Mouse (Mus musculus): ENCODE results near the gene Esrra. TPM values are rescaled to one million over a fixed set of nuclear protein-coding genes. Genes with fewer than 3 reads are reported as not detected.

Esrra gene
- total and polyA plus RNA-seq, 2 experiments from 2014 or later: 7.2 to 31.6 TPM

- ATAC-seq (ENCODE audit: low FRiP score) (no peak), DNase-seq (ENCODE audit: low spot score) (no peak)
- 88% methylated on average over 7 of the region's 7 CpGs for WGBS
- Histone ChIP-seq H3K4me2 (ENCODE audit: low read depth, low read length, poor library complexity, severe bottlenecking) (peak overlapping the region; percentile 76), H3K9me3 (ENCODE audit: low read length) (no peaks in the 10 kb centered on the region), H3K4me1 (ENCODE audit: insufficient read depth, low read length) (peaks cover 9% of the 10 kb centered on the region), H3K4me3 (ENCODE audit: low read depth, low read length) (peak overlapping the region; percentile 58), H3K9ac (replicated peaks; ENCODE audit: low read length, poor library complexity, severe bottlenecking) (no peak overlapping the region; the same call in 1 of the 2 replicates), H3K36me3 (ENCODE audit: insufficient read depth, low read length) (peaks cover 47% of the 10 kb centered on the region), H3K27me3 (ENCODE audit: insufficient read depth, low read length) (no peaks in the 10 kb centered on the region), H3K27ac (ENCODE audit: low read depth, low read length) (no peak overlapping the region)
- TF ChIP-seq CTCF (IDR thresholded peaks at IDR 0.05): no peak
These were observed 13.6 kb downstream of the Esrra start for GRCm38 (mm10) chr19:6907811-6908540.

GRCm38 (mm10) chr19:6907094-6907493 is 14.5 kb downstream of the Esrra start:
- H3K36me3 ChIP-seq (ENCODE audit: insufficient read depth, low read length): peaks cover 38% of the 10 kb centered on the region
- no peak overlapping the region for H3K4me2 ChIP-seq (ENCODE audit: low read depth, low read length, poor library complexity, severe bottlenecking)
- H3K4me1 ChIP-seq (ENCODE audit: insufficient read depth, low read length): peaks cover 9% of the 10 kb centered on the region
- no peaks in the 10 kb centered on the region for H3K9me3 ChIP-seq (ENCODE audit: low read length)
- DNase-seq (ENCODE audit: low spot score) (no peak), ATAC-seq (ENCODE audit: low FRiP score) (no peak)
- no peak overlapping the region for H3K27ac ChIP-seq (ENCODE audit: low read depth, low read length)
- no peak overlapping the region for H3K9ac ChIP-seq (replicated peaks; ENCODE audit: low read length, poor library complexity, severe bottlenecking)
- WGBS: 93% methylated on average over 8 of the region's 8 CpGs
- no peak overlapping the region for H3K4me3 ChIP-seq (ENCODE audit: low read depth, low read length)
- no peak for TF ChIP-seq CTCF (IDR thresholded peaks at IDR 0.05)
- H3K27me3 ChIP-seq (ENCODE audit: insufficient read depth, low read length): no peaks in the 10 kb centered on the region

GRCm38 (mm10) chr19:6906199-6906598 is 15.4 kb downstream of the Esrra start:
- no peak overlapping the region for H3K4me3 ChIP-seq (ENCODE audit: low read depth, low read length)

GRCm38 (mm10) chr19:6905498-6906159 is 16.0 kb downstream of the Esrra start:
- Histone ChIP-seq H3K36me3 (ENCODE audit: insufficient read depth, low read length) (peaks cover 27% of the 10 kb centered on the region), H3K9ac (replicated peaks; ENCODE audit: low read length, poor library complexity, severe bottlenecking) (no peak overlapping the region), H3K27ac (ENCODE audit: low read depth, low read length) (no peak overlapping the region), H3K4me1 (ENCODE audit: insufficient read depth, low read length) (peaks cover 9% of the 10 kb centered on the region), H3K4me3 (ENCODE audit: low read depth, low read length) (no peak overlapping the region), H3K27me3 (ENCODE audit: insufficient read depth, low read length) (no peaks in the 10 kb centered on the region), H3K4me2 (ENCODE audit: low read depth, low read length, poor library complexity, severe bottlenecking) (no peak overlapping the region), H3K9me3 (ENCODE audit: low read length) (no peaks in the 10 kb centered on the region)
- WGBS: 94% methylated on average over 11 of the region's 11 CpGs
- TF ChIP-seq CTCF (IDR thresholded peaks at IDR 0.05): no peak
- DNase-seq (ENCODE audit: low spot score) (no peak), ATAC-seq (ENCODE audit: low FRiP score) (no peak)

More at GRCm38 (mm10) chr19:6906199-6906598, 15.4 kb downstream of the Esrra start:
- DNase-seq (ENCODE audit: low spot score): no peak
- peaks cover 29% of the 10 kb centered on the region for H3K36me3 ChIP-seq (ENCODE audit: insufficient read depth, low read length)
- no peaks in the 10 kb centered on the region for H3K27me3 ChIP-seq (ENCODE audit: insufficient read depth, low read length)
- no peaks in the 10 kb centered on the region for H3K9me3 ChIP-seq (ENCODE audit: low read length)
- peaks cover 9% of the 10 kb centered on the region for H3K4me1 ChIP-seq (ENCODE audit: insufficient read depth, low read length)
- no peak overlapping the region for H3K9ac ChIP-seq (replicated peaks; ENCODE audit: low read length, poor library complexity, severe bottlenecking)
- ATAC-seq (ENCODE audit: low FRiP score): no peak
- no peak overlapping the region for H3K27ac ChIP-seq (ENCODE audit: low read depth, low read length)
- no peak overlapping the region for H3K4me2 ChIP-seq (ENCODE audit: low read depth, low read length, poor library complexity, severe bottlenecking)
- no peak for TF ChIP-seq CTCF (IDR thresholded peaks at IDR 0.05)
- 89% methylated on average over 3 of the region's 3 CpGs for WGBS

GRCm38 (mm10) chr19:6904846-6905245 is 16.8 kb downstream of the Esrra start:
- 84% methylated on average over 2 of the region's 2 CpGs for WGBS

GRCm38 (mm10) chr19:6903031-6903430 is 18.6 kb downstream of the Esrra start:
- Histone ChIP-seq H3K4me2 (ENCODE audit: low read depth, low read length, poor library complexity, severe bottlenecking) (no peak overlapping the region), H3K4me3 (ENCODE audit: low read depth, low read length) (no peak overlapping the region), H3K9me3 (ENCODE audit: low read length) (no peaks in the 10 kb centered on the region), H3K27ac (ENCODE audit: low read depth, low read length) (no peak overlapping the region), H3K27me3 (ENCODE audit: insufficient read depth, low read length) (0 out of 2 replicates have a peak, but pooled peaks cover 3% of the 10 kb centered on the region), H3K4me1 (ENCODE audit: insufficient read depth, low read length) (peaks cover 5% of the 10 kb centered on the region), H3K9ac (replicated peaks; ENCODE audit: low read length, poor library complexity, severe bottlenecking) (no peak overlapping the region), H3K36me3 (ENCODE audit: insufficient read depth, low read length) (peaks cover 27% of the 10 kb centered on the region)
- ATAC-seq (ENCODE audit: low FRiP score) (no peak), DNase-seq (ENCODE audit: low spot score) (no peak)
- WGBS: 100% methylated on average over 1 of the region's 1 CpGs
- TF ChIP-seq CTCF (IDR thresholded peaks at IDR 0.05): no peak

More at GRCm38 (mm10) chr19:6904846-6905245, 16.8 kb downstream of the Esrra start:
- no peak for TF ChIP-seq CTCF (IDR thresholded peaks at IDR 0.05)
- Histone ChIP-seq H3K27ac (ENCODE audit: low read depth, low read length) (no peak overlapping the region), H3K4me1 (ENCODE audit: insufficient read depth, low read length) (peaks cover 9% of the 10 kb centered on the region), H3K9ac (replicated peaks; ENCODE audit: low read length, poor library complexity, severe bottlenecking) (no peak overlapping the region), H3K36me3 (ENCODE audit: insufficient read depth, low read length) (peaks cover 27% of the 10 kb centered on the region), H3K4me3 (ENCODE audit: low read depth, low read length) (no peak overlapping the region), H3K9me3 (ENCODE audit: low read length) (no peaks in the 10 kb centered on the region), H3K27me3 (ENCODE audit: insufficient read depth, low read length) (no peaks in the 10 kb centered on the region), H3K4me2 (ENCODE audit: low read depth, low read length, poor library complexity, severe bottlenecking) (no peak overlapping the region)
- no peak for ATAC-seq (ENCODE audit: low FRiP score)
- no peak for DNase-seq (ENCODE audit: low spot score)
